Mouse (Mus musculus) heart, embryonic 16.5 days (tissue): ENCODE results near the gene Ankrd65. TPM values are rescaled to one million over a fixed set of nuclear protein-coding genes. Genes with fewer than 3 reads are reported as not detected.
"Not testable (repeated sequence)": the region's sequence is repeated elsewhere in the genome, so short reads cannot be mapped to it uniquely, and the experiment has no call there.

Experiments used
- ATAC-seq: fragments of 200-750 bp; cut with Nextera tagmentation; replicated peaks from 2 replicates; pipeline ENCODE4 v1.8.0; 2017; ENCODE audit warnings: moderate number of reproducible peaks; ENCODE audit not compliant: insufficient read depth, low FRiP score; ENCODE audit errors: extremely low read depth
- H3K27ac ChIP-seq: fragments of 300-500 bp; sonication (generic); 2 replicates; pipeline ENCODE4 v1.5.1; 2014; ENCODE audit warnings: mild to moderate bottlenecking, low read length, control low read depth, moderate library complexity
- H3K27me3 ChIP-seq: fragments of 300-500 bp; sonication (generic); 2 replicates; pipeline ENCODE4 v1.6.1; 2014; ENCODE audit warnings: low read length, mixed read lengths; ENCODE audit not compliant: control insufficient read depth, insufficient read depth
- H3K36me3 ChIP-seq: fragments of 300-500 bp; sonication (generic); 2 replicates; pipeline ENCODE4 v1.6.1; 2014; ENCODE audit not compliant: control insufficient read depth, insufficient read depth
- H3K4me1 ChIP-seq: fragments of 300-500 bp; sonication (generic); 2 replicates; pipeline ENCODE4 v1.6.1; 2014; ENCODE audit warnings: low read length, mixed read lengths; ENCODE audit not compliant: control insufficient read depth, insufficient read depth
- H3K4me2 ChIP-seq: fragments of 300-500 bp; sonication (generic); 2 replicates; pipeline ENCODE4 v1.6.1; 2014; ENCODE audit warnings: low read depth, mild to moderate bottlenecking, control low read depth, low read length
- H3K4me3 ChIP-seq: fragments of 300-500 bp; sonication (generic); 2 replicates; pipeline ENCODE4 v1.5.1; 2014; ENCODE audit warnings: mild to moderate bottlenecking, control low read depth, low read length
- H3K9ac ChIP-seq: fragments of 300-500 bp; sonication (generic); 2 replicates; pipeline ENCODE4 v1.6.1; 2014; ENCODE audit warnings: low read length, control low read depth
- H3K9me3 ChIP-seq: fragments of 300-500 bp; sonication (generic); replicated peaks from 2 replicates; pipeline ENCODE4 v1.6.1; 2016; ENCODE audit warnings: low read length; ENCODE audit not compliant: control insufficient read depth
- WGBS: fragments of 180-500 bp; shearing (Covaris S2); extraction: QIAGEN DNeasy Blood & Tissue Kit; methylation state at CpG from one replicate; pipeline ENCODE4 v1.1.7; 2014; 5-methylcytosine and 5-hydroxymethylcytosine counted together
- polyA plus RNA-seq: library from polyadenylated mRNA; unstranded; fragments of >200 nt; fragmentation: Nextera tagmentation; extraction: Ambion mirVana; gene quantifications from 2 replicates; pipeline ENCODE4 v1.2.1, GENCODE M21; 2015

The Ankrd65 gene
- polyA plus RNA-seq, 1 experiment from 2014 or later = not detected

DNA sequence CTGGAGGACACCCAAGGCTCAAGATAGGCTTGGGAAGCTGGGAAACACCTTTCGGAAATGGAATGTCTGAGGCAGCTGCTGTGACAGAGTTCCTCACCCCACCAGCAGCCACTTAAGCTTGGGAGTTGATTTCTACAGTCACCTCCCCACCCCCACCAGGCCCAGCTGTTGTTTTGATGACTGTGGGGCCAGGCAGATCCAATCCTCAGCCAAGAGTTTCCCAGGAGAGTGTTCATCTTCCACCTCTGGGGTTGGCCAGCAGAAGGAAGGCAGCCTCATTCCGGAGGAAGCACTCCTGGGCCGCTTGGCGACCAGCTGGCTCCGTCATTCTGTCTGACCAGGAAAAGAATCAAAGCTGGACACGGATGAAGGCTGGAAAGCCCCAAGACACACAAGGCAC lies 9.3 kb upstream of the Ankrd65 start:
- Histone ChIP-seq H3K9ac (no peak overlapping the region), H3K36me3 (no peaks in the 10 kb centered on the region), H3K4me2 (no peak overlapping the region), H3K4me1 (peaks cover 40% of the 10 kb centered on the region), H3K27ac (peak overlapping the region; percentile 33), H3K9me3 (no peaks in the 10 kb centered on the region), H3K27me3 (no peaks in the 10 kb centered on the region), H3K4me3 (no peak overlapping the region)
- 0 out of 2 replicates have a peak, but pooled peaks have one; percentile 16 for ATAC-seq
- 17% methylated on average over 6 of the region's 6 CpGs for WGBS

- peak overlapping the region; percentile 87 for H3K27ac ChIP-seq
- peak; percentile 16; the same call in 1 of the 2 replicates for ATAC-seq
Measured at GRCm38 (mm10) chr4:155783486-155784080, 6.7 kb upstream of the Ankrd65 start.

GRCm38 (mm10) chr4:155784081-155784701 lies 6.0 kb upstream of the Ankrd65 start:
- Histone ChIP-seq H3K27me3 (no peaks in the 10 kb centered on the region), H3K4me1 (peaks cover 26% of the 10 kb centered on the region), H3K36me3 (no peaks in the 10 kb centered on the region), H3K4me3 (peak overlapping the region; percentile 69), H3K4me2 (peak overlapping the region; percentile 87), H3K27ac (peak overlapping the region; percentile 87), H3K9ac (peak overlapping the region; percentile 86), H3K9me3 (no peaks in the 10 kb centered on the region)
- under 1% methylated on average over 52 of the region's 52 CpGs for whole genome bisulfite sequencing
- peak; percentile 74 for ATAC-seq

More at GRCm38 (mm10) chr4:155783486-155784080, 6.7 kb upstream of the Ankrd65 start:
- Histone ChIP-seq H3K4me3 (peak overlapping the region; percentile 69), H3K27me3 (no peaks in the 10 kb centered on the region), H3K36me3 (no peaks in the 10 kb centered on the region), H3K9ac (peak overlapping the region; percentile 86), H3K4me2 (peak overlapping the region; percentile 87), H3K4me1 (peaks cover 26% of the 10 kb centered on the region), H3K9me3 (no peaks in the 10 kb centered on the region)
- WGBS = 32% methylated on average over 16 of the region's 16 CpGs

DNA sequence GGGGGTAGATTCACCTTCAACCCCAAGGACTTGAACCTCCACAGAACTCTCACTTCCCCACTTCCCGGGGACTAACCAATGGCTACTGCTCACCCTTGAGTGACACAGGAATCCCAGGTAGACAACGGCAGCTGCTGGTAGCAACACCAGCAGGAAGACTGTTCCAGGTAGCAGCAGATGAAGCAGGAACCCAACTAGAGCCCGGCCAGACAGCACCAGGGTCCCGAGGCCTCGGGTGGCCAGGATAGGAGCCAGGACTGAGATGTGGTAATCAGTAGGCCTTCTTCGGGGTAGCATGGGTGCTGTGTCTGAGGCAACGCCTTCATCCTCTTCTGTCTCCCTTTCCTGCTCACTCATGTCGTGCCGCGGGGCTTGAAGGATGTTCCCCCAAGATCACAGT lies 5.0 kb upstream of the Ankrd65 start:
- peak overlapping the region; percentile 38; the same call in 1 of the 2 replicates for H3K27ac ChIP-seq
- no peak overlapping the region for H3K4me3 ChIP-seq
- H3K9ac ChIP-seq = peak overlapping the region; percentile 46; the same call in 1 of the 2 replicates
- peaks cover 23% of the 10 kb centered on the region for H3K4me1 ChIP-seq
- H3K9me3 ChIP-seq = no peaks in the 10 kb centered on the region
- no peak for ATAC-seq
- no peaks in the 10 kb centered on the region for H3K27me3 ChIP-seq
- 57% methylated on average over 10 of the region's 10 CpGs for WGBS
- H3K4me2 ChIP-seq = peak overlapping the region; percentile 37
- no peaks in the 10 kb centered on the region for H3K36me3 ChIP-seq

- H3K9me3 ChIP-seq = no peaks in the 10 kb centered on the region
- ATAC-seq = no peak
- H3K9ac ChIP-seq = peak within 1 kb of the TSS; percentile 86
- WGBS = 38% methylated on average over 5 of the region's 5 CpGs
- H3K4me1 ChIP-seq = peaks cover 20% of the 10 kb centered on the region
- H3K27ac ChIP-seq = peak within 1 kb of the TSS; percentile 38; the same call in 1 of the 2 replicates
- H3K4me2 ChIP-seq = peak within 1 kb of the TSS; percentile 87
- no peaks in the 10 kb centered on the region for H3K36me3 ChIP-seq
- no peaks in the 10 kb centered on the region for H3K27me3 ChIP-seq
- peak within 1 kb of the TSS; percentile 69 for H3K4me3 ChIP-seq
Measured at GRCm38 (mm10) chr4:155785819-155786218, 4.4 kb upstream of the Ankrd65 start, which contains the start of gene Tmem88b. Gene Tmem88b (minus strand): TSS chr4:155785874.

- Histone ChIP-seq H3K9me3 (no peaks in the 10 kb centered on the region), H3K4me2 (no peak overlapping the region), H3K27me3 (no peaks in the 10 kb centered on the region), H3K9ac (no peak overlapping the region), H3K4me1 (peaks cover 16% of the 10 kb centered on the region), H3K27ac (no peak overlapping the region), H3K36me3 (no peaks in the 10 kb centered on the region), H3K4me3 (no peak overlapping the region)
- no peak for ATAC-seq
- 60% methylated on average over 3 of the region's 3 CpGs for WGBS
Measured at GRCm38 (mm10) chr4:155788300-155788699, 1.9 kb upstream of the Ankrd65 start.

GRCm38 (mm10) chr4:155788833-155789232 lies 1.4 kb upstream of the Ankrd65 start:
- H3K27ac ChIP-seq, H3K27me3 ChIP-seq, H3K4me3 ChIP-seq, H3K36me3 ChIP-seq, H3K9me3 ChIP-seq, H3K9ac ChIP-seq, ATAC-seq, H3K4me2 ChIP-seq: not testable (repeated sequence)
- 78% methylated on average over 4 of the region's 4 CpGs for WGBS
- H3K4me1 ChIP-seq = peaks cover 11% of the 10 kb centered on the region

DNA sequence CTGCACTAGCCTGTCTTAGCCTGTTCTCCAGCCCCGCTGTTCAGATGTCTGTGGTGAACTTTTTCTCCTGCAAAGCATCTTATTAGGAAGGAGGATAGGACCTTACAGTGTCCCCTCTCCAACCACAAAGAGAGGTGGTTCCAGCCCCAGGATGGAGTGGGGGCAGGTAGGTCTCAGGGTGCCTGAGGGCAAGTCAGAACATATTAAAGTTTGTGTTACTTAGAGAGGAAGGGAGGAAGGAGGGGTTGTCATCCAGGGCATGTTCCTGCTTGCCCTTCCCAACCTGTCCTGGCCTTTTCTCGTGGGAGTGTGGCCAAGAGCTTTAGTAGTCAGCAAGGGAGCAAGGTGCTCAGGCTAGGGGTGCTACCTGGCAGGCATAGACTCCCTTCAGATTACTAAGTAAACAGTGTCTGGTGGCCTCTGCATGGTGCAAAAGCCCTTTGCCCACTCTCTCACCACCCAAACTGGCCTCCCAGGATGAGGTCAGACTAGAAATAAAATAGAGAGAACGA lies 467 bp downstream of the Ankrd65 start:
- WGBS = 66% methylated on average over 3 of the region's 3 CpGs
- Histone ChIP-seq H3K4me3 (no peak overlapping the region), H3K4me2 (no peak overlapping the region), H3K4me1 (peaks cover 4% of the 10 kb centered on the region), H3K27ac (no peak overlapping the region), H3K36me3 (no peaks in the 10 kb centered on the region), H3K9me3 (no peaks in the 10 kb centered on the region), H3K27me3 (no peaks in the 10 kb centered on the region), H3K9ac (no peak overlapping the region)
- ATAC-seq = no peak
